Mouse (Mus musculus): ENCODE data around the gene Nat8f3. TPM values are rescaled to one million over a fixed set of nuclear protein-coding genes. Genes with fewer than 3 reads are reported as not detected.

Nat8f3 gene
- polyA plus RNA-seq, 1 experiment: 0.67 TPM

Other genes with a start within 250 kb of the Nat8f3 start
- 0.59 and 0.71 TPM in 2 replicates for gene Alms1, start 178.2 kb downstream of the Nat8f3 start, polyA plus RNA-seq (2012; ENCODE audit: insufficient read depth, insufficient read length, missing spikeins)
- gene Nat8f7, start 52.5 kb downstream of the Nat8f3 start, polyA plus RNA-seq (2012; ENCODE audit: insufficient read depth, insufficient read length, missing spikeins): not detected in 2 replicates
- not detected in 2 replicates for gene Nat8f6, start 55.2 kb upstream of the Nat8f3 start, polyA plus RNA-seq (2012; ENCODE audit: insufficient read depth, insufficient read length, missing spikeins)
- gene Nat8f5, start 55.2 kb upstream of the Nat8f3 start, polyA plus RNA-seq (2012; ENCODE audit: insufficient read depth, insufficient read length, missing spikeins): not detected in 2 replicates
- not detected in 2 replicates for gene Nat8, start 66.3 kb upstream of the Nat8f3 start, polyA plus RNA-seq (2012; ENCODE audit: insufficient read depth, insufficient read length, missing spikeins)
- gene Nat8f2, start 103.4 kb upstream of the Nat8f3 start, polyA plus RNA-seq (2012; ENCODE audit: insufficient read depth, insufficient read length, missing spikeins): not detected in 2 replicates
- gene Nat8f4, start 139.1 kb upstream of the Nat8f3 start, polyA plus RNA-seq (2012; ENCODE audit: insufficient read depth, insufficient read length, missing spikeins): 0.55 and 0.75 TPM in 2 replicates
- 10.1 and 19.7 TPM in 2 replicates for gene Tprkb, start 146.1 kb upstream of the Nat8f3 start, polyA plus RNA-seq (2012; ENCODE audit: insufficient read depth, insufficient read length, missing spikeins)
- gene Nat8f1, start 149.9 kb upstream of the Nat8f3 start, polyA plus RNA-seq (2012; ENCODE audit: insufficient read depth, insufficient read length, missing spikeins): 11.6 and 12.2 TPM in 2 replicates
- 31.9 and 39.0 TPM in 2 replicates for gene Dusp11, start 195.9 kb upstream of the Nat8f3 start, polyA plus RNA-seq (2012; ENCODE audit: insufficient read depth, insufficient read length, missing spikeins)